Mouse (Mus musculus) liver, postnatal 0 days (tissue): ENCODE results near the gene Bmp3.

Source experiments
- CTCF ChIP-seq: sonication (generic); IDR thresholded peaks from 2 replicates; pipeline ENCODE4 v1.5.1; 2016; ENCODE audit warnings: antibody characterized with exemption, low read depth
- EP300 ChIP-seq: IDR thresholded peaks from 2 replicates; pipeline ENCODE4 v1.6.1; 2016; ENCODE audit warnings: antibody characterized with exemption, low read depth, mild to moderate bottlenecking

DNA sequence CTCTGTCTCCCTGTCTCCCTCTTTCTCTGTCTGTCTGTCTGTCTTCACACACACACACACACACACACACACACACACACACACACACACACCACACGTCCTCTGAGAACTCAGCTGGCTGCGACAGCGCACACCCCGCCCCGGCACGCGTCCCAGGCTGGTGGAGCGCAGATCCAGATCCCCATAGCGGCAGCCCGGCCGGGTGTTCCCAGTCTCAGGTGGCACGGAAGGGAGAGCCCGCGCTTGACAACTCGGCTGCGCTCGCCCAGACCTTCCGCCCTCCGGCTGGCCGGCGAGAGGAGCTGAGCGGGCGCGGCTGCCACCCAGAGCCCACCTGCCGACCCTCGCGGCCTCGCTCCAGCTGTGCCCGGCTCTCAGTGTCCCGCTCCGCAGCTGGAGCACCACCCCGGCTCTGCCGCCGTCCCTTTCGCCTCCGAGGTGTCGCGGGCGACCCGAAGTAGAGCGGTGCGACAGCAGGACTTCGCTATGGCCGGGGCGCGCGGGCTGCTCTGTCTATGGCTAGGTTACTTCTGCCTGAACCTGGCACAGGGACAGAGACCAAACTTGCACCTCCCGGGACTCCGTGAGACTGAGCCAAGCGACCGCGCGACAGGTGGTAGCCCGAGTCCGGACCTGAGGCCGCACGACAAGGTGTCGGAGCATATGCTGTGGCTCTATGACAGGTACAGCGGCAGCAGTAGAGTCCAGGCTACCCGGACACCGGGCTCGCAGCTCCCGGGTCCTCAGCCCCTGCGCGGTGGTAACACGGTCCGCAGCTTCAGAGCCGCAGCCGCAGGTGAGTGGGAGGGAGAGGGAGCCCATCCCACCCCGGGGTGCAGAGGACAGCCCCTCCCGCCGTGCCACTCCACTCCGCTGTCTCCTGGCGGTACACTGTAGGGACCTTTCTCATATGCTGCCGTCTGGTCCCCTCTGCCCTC lies 681 bp downstream of the Bmp3 start:
- TF ChIP-seq CTCF, result no peak
- no peak for TF ChIP-seq EP300
